Mouse (Mus musculus) kidney, adult 2 months (tissue): Measurements from ENCODE around the gene Crym. TPM values are rescaled to one million over a fixed set of nuclear protein-coding genes. Genes with fewer than 3 reads are reported as not detected.

Experiments
- DNase-seq: peaks from one replicate; pipeline ENCODE4 v3.0.0; 2021
- H3K27ac ChIP-seq: fragments of 200-500 bp; 2 replicates; pipeline ENCODE4 v1.5.1; 2012; ENCODE audit warnings: low read depth, low read length, control low read depth, inconsistent platforms; ENCODE audit not compliant: insufficient read depth
- H3K27me3 ChIP-seq: fragments of 200-500 bp; replicated peaks from 2 replicates; pipeline ENCODE4 v1.6.1; 2012; ENCODE audit warnings: mild to moderate bottlenecking, moderate library complexity, low read length, inconsistent platforms; ENCODE audit not compliant: control insufficient read depth, insufficient read depth
- H3K36me3 ChIP-seq: fragments of 200-500 bp; 2 replicates; pipeline ENCODE4 v1.6.1; 2012; ENCODE audit warnings: mild to moderate bottlenecking, moderate library complexity, low read length, inconsistent platforms; ENCODE audit not compliant: control insufficient read depth, insufficient read depth
- H3K4me1 ChIP-seq: fragments of 200-500 bp; 2 replicates; pipeline ENCODE4 v1.6.1; 2011; ENCODE audit warnings: low read length; ENCODE audit not compliant: control insufficient read depth, insufficient read depth
- H3K4me3 ChIP-seq: fragments of 200-500 bp; 2 replicates; pipeline ENCODE4 v1.5.1; 2011; ENCODE audit warnings: mild to moderate bottlenecking, low read depth, low read length, control low read depth; ENCODE audit not compliant: insufficient read depth
- CTCF ChIP-seq: fragments of 200-500 bp; conservative IDR thresholded peaks from 2 replicates; pipeline ENCODE4 v1.5.1; 2011; ENCODE audit warnings: low read depth, mild to moderate bottlenecking, control low read depth, low read length, moderate library complexity, mixed read lengths; ENCODE audit not compliant: insufficient read depth, insufficient read length
- POLR2A ChIP-seq: fragments of 200-500 bp; IDR thresholded peaks from one replicate; pipeline ENCODE4 v1.6.1; 2011; ENCODE audit warnings: low read depth, low read length, control low read depth
- WGBS: fragments of 180-500 bp; shearing (Covaris S2); methylation state at CpG from one replicate; pipeline ENCODE4 v1.1.7; 2018; 5-methylcytosine and 5-hydroxymethylcytosine counted together
- polyA plus RNA-seq: library from polyadenylated mRNA; depleted of rRNA; stranded (reverse); fragments of >200 nt; gene quantifications from 2 replicates; pipeline ENCODE4 v1.2.3, GENCODE M21; 2012; rRNA removed

The Crym gene
- polyA plus RNA-seq, 1 experiment, result 30.9 TPM

DNA sequence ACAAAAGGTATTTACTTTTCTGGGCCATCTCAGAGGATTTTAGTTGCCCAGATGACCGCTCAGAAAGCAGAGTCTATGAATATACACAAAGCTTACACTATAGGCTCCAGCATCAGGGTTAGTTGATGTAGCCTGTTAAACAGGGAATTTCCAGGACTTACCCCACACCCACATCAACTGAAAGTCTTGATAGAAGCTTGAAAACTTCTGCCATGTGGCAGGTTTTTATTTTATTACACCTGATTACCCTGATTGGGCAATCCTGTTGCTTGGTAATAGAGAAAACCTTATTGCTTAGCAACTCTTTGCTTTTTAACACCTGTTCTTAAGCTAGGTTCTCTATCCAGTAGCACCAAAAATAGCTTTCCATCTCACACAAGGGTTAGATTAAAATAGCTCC, 59.2 kb downstream of the Crym start:
- Histone ChIP-seq H3K4me1 (no peaks in the 10 kb centered on the region), H3K36me3 (no peaks in the 10 kb centered on the region), H3K4me3 (no peak overlapping the region), H3K27me3 (no peaks in the 10 kb centered on the region), H3K27ac (no peak overlapping the region)
- TF ChIP-seq CTCF (no peak), POLR2A (no peak)
- no peak for DNase-seq
- 86% methylated on average over 1 of the region's 1 CpGs for WGBS

Other genes with a start within 250 kb of the Crym start
- 0.19 and 0.30 TPM in 2 replicates for gene Dnah3, start 106.8 kb downstream of the Crym start, polyA plus RNA-seq
- 27.6 and 27.8 TPM in 2 replicates for gene Tmem159, start 99.8 kb downstream of the Crym start, polyA plus RNA-seq
- gene Zp2, start 56.8 kb downstream of the Crym start, polyA plus RNA-seq, result not detected in 2 replicates
- gene Anks4b, start 28.3 kb downstream of the Crym start, polyA plus RNA-seq, result 10.8 and 15.0 TPM in 2 replicates
- 0.03 and 0.06 TPM in 2 replicates for gene Abca14, start 1.9 kb upstream of the Crym start, polyA plus RNA-seq
- gene Abca15, start 126.6 kb upstream of the Crym start, polyA plus RNA-seq, result not detected in 2 replicates
- not detected in 2 replicates for gene Abca16, start 207.5 kb upstream of the Crym start, polyA plus RNA-seq